Mouse (Mus musculus) kidney, postnatal 0 days (tissue): Measurements from ENCODE around the gene Krt10. TPM values are rescaled to one million over a fixed set of nuclear protein-coding genes. Genes with fewer than 3 reads are reported as not detected.

Experiments used
- ATAC-seq: fragments of 200-750 bp; cut with Nextera tagmentation; replicated peaks from 2 replicates; pipeline ENCODE4 v1.8.0; 2017; ENCODE audit warnings: low read depth, moderate number of reproducible peaks, moderate TSS enrichment, moderate library complexity; ENCODE audit not compliant: low FRiP score
- DNase-seq: peaks from one replicate; pipeline ENCODE4 v3.0.0-alpha.2; 2016; ENCODE audit warnings: low spot score
- H3K27ac ChIP-seq: fragments of 300-500 bp; sonication (generic); 2 replicates; pipeline ENCODE4 v1.5.1; 2014; ENCODE audit warnings: mild to moderate bottlenecking
- H3K27me3 ChIP-seq: fragments of 300-500 bp; sonication (generic); 2 replicates; pipeline ENCODE4 v1.6.1; 2014; ENCODE audit warnings: low read length, mixed read lengths; ENCODE audit not compliant: insufficient read depth
- H3K36me3 ChIP-seq: fragments of 300-500 bp; sonication (generic); 2 replicates; pipeline ENCODE4 v1.6.1; 2014; ENCODE audit warnings: low read length, mixed read lengths; ENCODE audit not compliant: insufficient read depth
- H3K4me1 ChIP-seq: fragments of 300-500 bp; sonication (generic); replicated peaks from 2 replicates; pipeline ENCODE4 v1.6.1; 2014; ENCODE audit warnings: antibody characterized with exemption, low read length, mixed read lengths; ENCODE audit not compliant: insufficient read depth
- H3K4me2 ChIP-seq: fragments of 300-500 bp; sonication (generic); 2 replicates; pipeline ENCODE4 v1.6.1; 2014; ENCODE audit warnings: mild to moderate bottlenecking, low read length, moderate library complexity, mixed read lengths
- H3K4me3 ChIP-seq: fragments of 300-500 bp; sonication (generic); replicated peaks from 2 replicates; pipeline ENCODE4 v1.5.1; 2014; ENCODE audit warnings: low read depth, low read length
- H3K9ac ChIP-seq: fragments of 300-500 bp; sonication (generic); 2 replicates; pipeline ENCODE4 v1.6.1; 2014; ENCODE audit warnings: low read depth, low read length
- H3K9me3 ChIP-seq: fragments of 300-500 bp; sonication (generic); replicated peaks from 2 replicates; pipeline ENCODE4 v1.6.1; 2016; ENCODE audit warnings: low read length, inconsistent platforms, mixed read lengths
- CTCF ChIP-seq: IDR thresholded peaks from 2 replicates; pipeline ENCODE4 v1.5.1; 2016; ENCODE audit warnings: antibody characterized with exemption, low read depth, mild to moderate bottlenecking, moderate library complexity
- WGBS: fragments of 180-500 bp; shearing (Covaris S2); extraction: QIAGEN DNeasy Blood & Tissue Kit; methylation state at CpG from one replicate; pipeline ENCODE4 v1.1.7; 2014; 5-methylcytosine and 5-hydroxymethylcytosine counted together
- polyA plus RNA-seq: library from polyadenylated mRNA; unstranded; fragments of >200 nt; fragmentation: Nextera tagmentation; extraction: Ambion mirVana; gene quantifications from 2 replicates; pipeline ENCODE4 v1.2.1, GENCODE M21; 2015

Gene Krt10
- polyA plus RNA-seq, 1 experiment from 2014 or later = 42.6 TPM

- TF ChIP-seq CTCF = no peak
- Histone ChIP-seq H3K4me2 (peak overlapping the region; percentile 69), H3K9ac (peak overlapping the region; percentile 67), H3K4me1 (no peaks in the 10 kb centered on the region), H3K36me3 (no peaks in the 10 kb centered on the region), H3K9me3 (no peaks in the 10 kb centered on the region), H3K4me3 (peak overlapping the region; percentile 46), H3K27me3 (no peaks in the 10 kb centered on the region), H3K27ac (peak overlapping the region; percentile 97)
- peak; percentile 96 for DNase-seq
- ATAC-seq = peak; percentile 81
- 1% methylated on average over 71 of the region's 71 CpGs for WGBS
Observed at GRCm38 (mm10) chr11:99385813-99386721, 3.1 kb downstream of the Krt10 start.

GRCm38 (mm10) chr11:99379568-99379967 is 9.6 kb downstream of the Krt10 start:
- H3K27ac ChIP-seq = no peak overlapping the region
- H3K4me3 ChIP-seq = no peak overlapping the region
- peak; percentile 95 for TF ChIP-seq CTCF
- peak; percentile 84 for DNase-seq
- no peak overlapping the region for H3K4me2 ChIP-seq
- H3K9ac ChIP-seq = no peak overlapping the region
- no peak for ATAC-seq
- H3K27me3 ChIP-seq = no peaks in the 10 kb centered on the region
- 16% methylated on average over 5 of the region's 5 CpGs for WGBS
- no peaks in the 10 kb centered on the region for H3K9me3 ChIP-seq
- H3K4me1 ChIP-seq = no peaks in the 10 kb centered on the region
- H3K36me3 ChIP-seq = no peaks in the 10 kb centered on the region

- WGBS = 85% methylated on average over 13 of the region's 13 CpGs
- H3K36me3 ChIP-seq = no peaks in the 10 kb centered on the region
Observed at GRCm38 (mm10) chr11:99374803-99375202, 14.4 kb downstream of the Krt10 start, which contains the start of gene Krt28. TSS of gene Krt28 (minus strand) at chr11:99374903.

GRCm38 (mm10) chr11:99369853-99370451 is 19.2 kb downstream of the Krt10 start:
- TF ChIP-seq CTCF = no peak
- 92% methylated on average over 8 of the region's 8 CpGs for WGBS
- H3K4me1 ChIP-seq = no peaks in the 10 kb centered on the region
- no peak for ATAC-seq
- H3K4me3 ChIP-seq = no peak overlapping the region
- no peaks in the 10 kb centered on the region for H3K36me3 ChIP-seq
- H3K9ac ChIP-seq = no peak overlapping the region
- DNase-seq = no peak
- no peak overlapping the region for H3K4me2 ChIP-seq
- H3K27me3 ChIP-seq = no peaks in the 10 kb centered on the region
- no peak overlapping the region for H3K27ac ChIP-seq
- H3K9me3 ChIP-seq = no peaks in the 10 kb centered on the region

More at GRCm38 (mm10) chr11:99374803-99375202, 14.4 kb downstream of the Krt10 start, which contains the start of gene Krt28:
- Histone ChIP-seq H3K9me3 (no peaks in the 10 kb centered on the region), H3K9ac (no peak within 1 kb of the TSS), H3K4me2 (no peak within 1 kb of the TSS), H3K27ac (no peak within 1 kb of the TSS), H3K4me3 (no peak within 1 kb of the TSS), H3K27me3 (no peaks in the 10 kb centered on the region), H3K4me1 (no peaks in the 10 kb centered on the region)
- ATAC-seq = no peak
- no peak for DNase-seq
- TF ChIP-seq CTCF = no peak

- H3K27ac ChIP-seq = no peak overlapping the region
- H3K27me3 ChIP-seq = no peaks in the 10 kb centered on the region
- no peak overlapping the region for H3K4me2 ChIP-seq
- no peaks in the 10 kb centered on the region for H3K9me3 ChIP-seq
- H3K36me3 ChIP-seq = no peaks in the 10 kb centered on the region
- TF ChIP-seq CTCF = peak; percentile 71
- H3K4me1 ChIP-seq = no peaks in the 10 kb centered on the region
- peak; percentile 54 for DNase-seq
- ATAC-seq = no peak
- WGBS = 13% methylated on average over 3 of the region's 3 CpGs
- no peak overlapping the region for H3K9ac ChIP-seq
- H3K4me3 ChIP-seq = no peak overlapping the region
Observed at GRCm38 (mm10) chr11:99369229-99369628, 19.9 kb downstream of the Krt10 start.

GRCm38 (mm10) chr11:99366791-99367190 is 22.4 kb downstream of the Krt10 start:
- Histone ChIP-seq H3K27ac (no peak overlapping the region), H3K9ac (no peak overlapping the region), H3K9me3 (no peaks in the 10 kb centered on the region), H3K4me3 (no peak overlapping the region), H3K4me2 (no peak overlapping the region), H3K27me3 (no peaks in the 10 kb centered on the region), H3K36me3 (no peaks in the 10 kb centered on the region), H3K4me1 (no peaks in the 10 kb centered on the region)
- no peak for ATAC-seq
- 47% methylated on average over 10 of the region's 10 CpGs for WGBS
- TF ChIP-seq CTCF = peak; percentile 20; the same call in 1 of the 2 replicates
- DNase-seq = peak; percentile 11
